Mouse (Mus musculus) testis, adult 2 months (tissue): ENCODE measurements at regions not wholly inside any gene's neighbourhood (a gene's known extent, or its start where the extent isn't known, plus 50 kb on each side); places are given as distances from the start of the nearest gene placed in this dataset.

ENCODE experiments used
- CTCF ChIP-seq: fragments of 200-500 bp; IDR thresholded peaks from 2 replicates; pipeline ENCODE4 v1.5.1; 2012; ENCODE audit warnings: low read depth, mild to moderate bottlenecking, inconsistent platforms, low read length, moderate library complexity; ENCODE audit not compliant: control insufficient read depth, insufficient read depth, insufficient replicate concordance
- POLR2A ChIP-seq: fragments of 200-500 bp; IDR thresholded peaks from 2 replicates; pipeline ENCODE4 v1.6.1; 2012; ENCODE audit warnings: low read depth, mild to moderate bottlenecking, inconsistent platforms, low read length, moderate library complexity; ENCODE audit not compliant: control insufficient read depth

DNA sequence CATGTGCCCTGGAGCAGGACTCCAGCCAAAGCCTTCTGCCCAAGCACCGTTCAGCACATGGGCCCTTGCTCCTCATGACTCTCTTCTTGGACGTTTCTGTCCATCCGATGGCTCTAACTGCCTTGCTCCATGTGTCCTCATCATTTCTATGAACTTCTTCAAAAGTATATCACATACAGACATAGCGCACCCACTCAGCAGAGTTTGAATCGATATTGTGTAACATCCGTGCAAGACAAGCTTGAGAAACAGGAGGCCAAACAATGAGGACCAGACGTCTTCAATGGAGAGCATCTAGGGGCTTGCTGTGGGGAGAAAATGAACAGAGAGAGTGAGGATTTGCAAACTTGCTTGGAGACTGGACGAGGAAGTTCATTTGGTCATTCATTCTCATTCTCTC lies 110.3 kb downstream of the Zfp365 start:
- TF ChIP-seq CTCF (no peak), POLR2A (no peak)
